In genomic region chr7:27257852-27258204, GRCm38 (mm10) we compare ENCODE assay signal across 8 mouse cellular contexts. TPM values are rescaled to one million over a fixed set of nuclear protein-coding genes. Genes with fewer than 3 reads are reported as not detected.
DNase-seq lines count a peak whose midpoint lies in the region; ATAC-seq and TF ChIP-seq lines count a peak whose summit lies in the region.

No protein-coding gene starts in this region.

- no peak for TF ChIP-seq CTCF in cortical plate, adult 2 months (IDR thresholded peaks at IDR 0.05; ENCODE audit: extremely low read depth, insufficient read depth, low read length)

- peaks cover 15% of the 10 kb centered on the region for H3K4me1 ChIP-seq in kidney, embryonic 14.5 days (ENCODE audit: control insufficient read depth, insufficient read depth, low read length)
- peaks cover 7% of the 10 kb centered on the region for H3K4me1 ChIP-seq in cortical plate, adult 2 months (ENCODE audit: control insufficient read depth, insufficient read depth, low read length)
- peaks cover 22% of the 10 kb centered on the region for H3K4me1 ChIP-seq in intestine, embryonic 14.5 days (replicated peaks; ENCODE audit: control insufficient read depth, insufficient read depth, low read length)
- peaks cover 45% of the 10 kb centered on the region for H3K4me1 ChIP-seq in neural tube, embryonic 12.5 days

- ATAC-seq in kidney, embryonic 14.5 days (ENCODE audit: low FRiP score, low TSS enrichment): peak; percentile 1; the same call in 1 of the 2 replicates
- ATAC-seq in intestine, embryonic 14.5 days (replicated peaks; ENCODE audit: low FRiP score, low TSS enrichment, low read depth): 0 out of 2 replicates have a peak, but pooled peaks have one; percentile 0
- peak; percentile 27 for ATAC-seq in neural tube, embryonic 12.5 days (ENCODE audit: low FRiP score, low read depth)

- peak overlapping the region; percentile 87; the same call in 1 of the 2 replicates for H3K9ac ChIP-seq in kidney, embryonic 14.5 days (ENCODE audit: low read depth, low read length)
- H3K9ac ChIP-seq in intestine, embryonic 14.5 days (ENCODE audit: low read length): peak overlapping the region; percentile 73; the same call in 1 of the 2 replicates
- no peak overlapping the region for H3K9ac ChIP-seq in neural tube, embryonic 12.5 days

- H3K4me2 ChIP-seq in kidney, embryonic 14.5 days (replicated peaks; ENCODE audit: low read depth, low read length): peak overlapping the region; percentile 78
- peak overlapping the region; percentile 75 for H3K4me2 ChIP-seq in intestine, embryonic 14.5 days (ENCODE audit: low read length)
- peak overlapping the region; percentile 75 for H3K4me2 ChIP-seq in neural tube, embryonic 12.5 days (replicated peaks)

- peaks cover 7% of the 10 kb centered on the region; the same call in 1 of the 2 replicates for H3K36me3 ChIP-seq in kidney, embryonic 14.5 days (ENCODE audit: control insufficient read depth, insufficient read depth, low read length)
- H3K36me3 ChIP-seq in intestine, embryonic 14.5 days (ENCODE audit: control insufficient read depth, insufficient read depth, low read length): peaks cover 20% of the 10 kb centered on the region
- H3K36me3 ChIP-seq in neural tube, embryonic 12.5 days: peaks cover 20% of the 10 kb centered on the region

- H3K27ac ChIP-seq in kidney, embryonic 14.5 days (ENCODE audit: low read depth, low read length): no peak overlapping the region
- H3K27ac ChIP-seq in cortical plate, adult 2 months (ENCODE audit: insufficient read depth, low read length): peak overlapping the region; percentile 68
- peak overlapping the region; percentile 57; the same call in 1 of the 2 replicates for H3K27ac ChIP-seq in intestine, embryonic 14.5 days (ENCODE audit: low read depth)
- H3K27ac ChIP-seq in neural tube, embryonic 12.5 days: peak overlapping the region; percentile 7; the same call in 1 of the 2 replicates

- no peaks in the 10 kb centered on the region for H3K9me3 ChIP-seq in kidney, embryonic 14.5 days (ENCODE audit: control insufficient read depth, low read length)
- no peaks in the 10 kb centered on the region for H3K9me3 ChIP-seq in intestine, embryonic 14.5 days (ENCODE audit: control insufficient read depth, low read length)
- no peaks in the 10 kb centered on the region for H3K9me3 ChIP-seq in neural tube, embryonic 12.5 days

- peak overlapping the region; percentile 79 for H3K4me3 ChIP-seq in kidney, embryonic 14.5 days (ENCODE audit: low read length)
- peak overlapping the region; percentile 82 for H3K4me3 ChIP-seq in cortical plate, adult 2 months (ENCODE audit: insufficient read depth, low read length)
- H3K4me3 ChIP-seq in intestine, embryonic 14.5 days (ENCODE audit: low read depth, low read length): peak overlapping the region; percentile 56
- H3K4me3 ChIP-seq in neural tube, embryonic 12.5 days: peak overlapping the region; percentile 89

- H3K27me3 ChIP-seq in kidney, embryonic 14.5 days (ENCODE audit: control insufficient read depth, insufficient read depth, low read length): no peaks in the 10 kb centered on the region
- no peaks in the 10 kb centered on the region for H3K27me3 ChIP-seq in intestine, embryonic 14.5 days (replicated peaks; ENCODE audit: control insufficient read depth, insufficient read depth, low read length)
- H3K27me3 ChIP-seq in neural tube, embryonic 12.5 days (replicated peaks): no peaks in the 10 kb centered on the region

- DNase-seq in kidney, adult 8-10 months: no peak
- no peak for DNase-seq in intestine, embryonic 14.5 days (ENCODE audit: low spot score)
- no peak for DNase-seq in urinary bladder, adult 2 months (ENCODE audit: low spot score)
- no peak for DNase-seq in layer of hippocampus, adult 8-10 months (ENCODE audit: low spot score in 2 of 2)
- DNase-seq in right cerebral cortex, adult 2 months (ENCODE audit: low spot score in 2 of 2): no peak

- 2% methylated on average over 4 of the region's 6 CpGs for WGBS in kidney, embryonic 14.5 days
- WGBS in intestine, embryonic 14.5 days: 5% methylated on average over 5 of the region's 6 CpGs
- 0% methylated on average over 6 of the region's 6 CpGs for WGBS in neural tube, embryonic 12.5 days

- no peak for TF ChIP-seq POLR2A in cortical plate, adult 2 months (IDR thresholded peaks at IDR 0.05; ENCODE audit: extremely low read depth, insufficient read depth, low read length)

RNA-seq across cellular contexts. Expression of gene Numbl, which starts 0.4 kb away (rescaled TPM):
- polyA plus RNA-seq in kidney, embryonic 14.5 days (2014; fragmentation: Nextera tagmentation; extraction: Ambion mirVana): 9.1 and 10.8 TPM in 2 replicates
- 108 TPM in 2 replicates for polyA plus RNA-seq in cortical plate, adult 2 months (2012; rRNA removed)
- 9.2 and 11.0 TPM in 2 replicates for polyA plus RNA-seq in intestine, embryonic 14.5 days (2014; fragmentation: Nextera tagmentation; extraction: Ambion mirVana)
- 62.3 and 67.8 TPM in 2 replicates for polyA plus RNA-seq in neural tube, embryonic 12.5 days (2016; fragmentation: Nextera tagmentation; extraction: Ambion mirVana)
- polyA plus RNA-seq in urinary bladder, adult 2 months (2012; rRNA removed): 44.1 and 47.3 TPM in 2 replicates
- 100 to 1,000 TPM; 110 to 133 (median 125) TPM for total RNA-seq in layer of hippocampus, adult 8-10 months (2022)

RNA-seq across cellular contexts. Expression of gene Coq8b, which starts 25.0 kb away (rescaled TPM):
- polyA plus RNA-seq in kidney, embryonic 14.5 days (2014; fragmentation: Nextera tagmentation; extraction: Ambion mirVana): 15.9 and 17.1 TPM in 2 replicates
- polyA plus RNA-seq in cortical plate, adult 2 months (2012; rRNA removed): 30.6 and 31.8 TPM in 2 replicates
- 16.7 and 18.0 TPM in 2 replicates for polyA plus RNA-seq in intestine, embryonic 14.5 days (2014; fragmentation: Nextera tagmentation; extraction: Ambion mirVana)
- polyA plus RNA-seq in neural tube, embryonic 12.5 days (2016; fragmentation: Nextera tagmentation; extraction: Ambion mirVana): 19.5 and 20.5 TPM in 2 replicates
- 20.4 and 20.7 TPM in 2 replicates for polyA plus RNA-seq in urinary bladder, adult 2 months (2012; rRNA removed)
- 10 to 100 TPM; 38.9 to 48.4 (median 42.6) TPM for total RNA-seq in layer of hippocampus, adult 8-10 months (2022)

RNA-seq across cellular contexts. Expression of gene Itpkc, which starts 29.4 kb away (rescaled TPM):
- polyA plus RNA-seq in kidney, embryonic 14.5 days (2014; fragmentation: Nextera tagmentation; extraction: Ambion mirVana): 4.2 and 5.2 TPM in 2 replicates
- polyA plus RNA-seq in cortical plate, adult 2 months (2012; rRNA removed): 5.8 and 6.8 TPM in 2 replicates
- 8.9 and 9.3 TPM in 2 replicates for polyA plus RNA-seq in intestine, embryonic 14.5 days (2014; fragmentation: Nextera tagmentation; extraction: Ambion mirVana)
- 8.2 and 10.4 TPM in 2 replicates for polyA plus RNA-seq in neural tube, embryonic 12.5 days (2016; fragmentation: Nextera tagmentation; extraction: Ambion mirVana)
- polyA plus RNA-seq in urinary bladder, adult 2 months (2012; rRNA removed): 9.9 and 11.6 TPM in 2 replicates
- total RNA-seq in layer of hippocampus, adult 8-10 months (2022): 10 to 100 TPM; 10.6 to 13.5 (median 12.4) TPM
